Mouse (Mus musculus): ENCODE data around the gene Tmprss13. TPM values are rescaled to one million over a fixed set of nuclear protein-coding genes. Genes with fewer than 3 reads are reported as not detected.
A peak's percentile ranks its signal among the peaks of the same experiment; 100 is the strongest.

The Tmprss13 gene
- polyA plus RNA-seq, 1 experiment from 2014 or later, result 0.36 TPM

DNA sequence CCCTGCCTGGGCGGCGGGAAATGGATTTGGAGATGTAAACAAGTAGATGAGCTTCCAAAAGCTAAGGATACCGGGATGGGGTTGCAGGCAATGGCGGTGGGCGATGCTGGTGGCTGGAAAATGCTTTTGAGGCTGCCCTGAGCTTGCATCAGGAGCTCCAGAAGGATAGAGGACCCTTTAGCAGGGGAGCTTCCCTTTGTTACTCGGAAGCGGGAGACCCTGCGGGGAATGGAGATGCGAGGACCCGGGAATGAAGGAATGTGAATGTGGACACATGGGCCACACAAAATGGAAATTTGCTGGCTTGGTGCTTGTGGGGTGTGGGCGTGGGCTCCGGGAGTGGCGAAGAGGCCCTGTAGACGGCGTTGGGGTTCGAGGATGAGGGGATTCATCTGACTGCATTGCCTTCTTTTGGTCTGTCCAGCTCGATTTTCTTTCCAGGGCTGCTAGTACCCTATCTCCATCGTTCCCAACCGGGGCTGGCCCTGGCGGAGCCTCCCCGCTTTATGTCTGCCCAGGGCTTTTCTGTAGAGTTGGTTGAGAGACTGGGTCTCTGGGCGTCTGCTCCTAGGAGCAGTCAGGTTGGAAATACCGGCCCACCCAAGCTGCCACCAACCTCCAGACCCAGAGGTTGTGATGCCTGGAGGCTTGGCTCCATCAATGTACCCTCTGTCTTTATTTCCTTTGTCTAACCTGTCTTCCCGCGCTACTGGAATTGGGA, 51.9 kb downstream of the Tmprss13 start:
- no peaks in the 10 kb centered on the region for H3K36me3 ChIP-seq
- H3K9ac ChIP-seq, result peak overlapping the region; percentile 50
- WGBS, result 8% methylated on average over 25 of the region's 25 CpGs
- ATAC-seq, result no peak
- 0 out of 2 replicates have a peak overlapping the region, but pooled peaks have one; percentile 36 for H3K27ac ChIP-seq
- H3K4me3 ChIP-seq (replicated peaks), result peak overlapping the region; percentile 55
- no peaks in the 10 kb centered on the region for H3K9me3 ChIP-seq
- H3K27me3 ChIP-seq (replicated peaks), result peaks cover 5% of the 10 kb centered on the region; the same call in 1 of the 2 replicates
- H3K4me2 ChIP-seq (replicated peaks), result peak overlapping the region; percentile 92
- H3K4me1 ChIP-seq (replicated peaks), result peaks cover 8% of the 10 kb centered on the region

DNA sequence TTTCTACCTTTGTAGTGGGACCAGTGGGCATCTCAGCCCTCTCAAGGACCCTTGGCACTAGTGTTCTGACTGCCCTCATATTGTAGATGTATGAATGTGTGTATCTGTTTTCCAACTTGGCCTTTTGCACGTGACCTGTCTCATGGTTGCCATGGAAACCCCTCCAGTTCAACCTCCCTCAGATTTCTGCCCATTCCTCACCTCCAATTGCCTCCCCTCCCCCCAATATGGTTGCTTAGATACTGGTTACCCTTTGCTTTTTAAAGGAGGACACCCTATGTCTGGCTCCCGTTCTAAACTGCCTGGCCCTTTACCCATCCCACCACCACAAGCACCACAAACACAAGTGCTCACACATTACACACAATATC, 52.4 kb downstream of the Tmprss13 start:
- H3K9ac ChIP-seq, result no peak overlapping the region
- WGBS, result 39% methylated on average over 2 of the region's 2 CpGs
- H3K4me1 ChIP-seq (replicated peaks), result peaks cover 8% of the 10 kb centered on the region
- H3K27me3 ChIP-seq (replicated peaks), result peaks cover 5% of the 10 kb centered on the region; the same call in 1 of the 2 replicates
- H3K4me3 ChIP-seq (replicated peaks), result peak overlapping the region; percentile 55
- H3K9me3 ChIP-seq, result no peaks in the 10 kb centered on the region
- no peak for ATAC-seq
- no peak overlapping the region for H3K27ac ChIP-seq
- no peaks in the 10 kb centered on the region for H3K36me3 ChIP-seq
- peak overlapping the region; percentile 92 for H3K4me2 ChIP-seq (replicated peaks)

DNA sequence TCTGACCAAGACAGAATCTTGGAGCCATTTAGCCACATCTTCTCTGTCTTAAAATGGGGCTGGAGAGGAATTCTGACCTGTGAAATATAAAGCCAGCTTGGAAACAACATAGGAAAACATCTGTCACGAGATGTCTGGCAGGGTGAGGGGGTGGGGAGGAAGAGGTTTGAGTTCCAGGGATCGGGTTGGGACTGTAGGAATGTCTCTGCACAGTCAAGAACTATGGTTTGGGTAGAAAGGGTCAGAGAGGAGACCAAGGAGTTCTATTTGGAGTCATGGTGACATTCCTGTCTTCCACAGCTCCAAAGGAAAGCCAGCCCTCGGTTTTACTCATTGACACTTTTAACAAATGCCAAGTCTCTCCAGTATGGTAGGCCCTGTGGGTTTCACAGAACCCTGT, 55.0 kb downstream of the Tmprss13 start:
- ATAC-seq, result no peak
- WGBS, result 57% methylated on average over 3 of the region's 3 CpGs
- Histone ChIP-seq H3K27me3 (replicated peaks) (peaks cover 5% of the 10 kb centered on the region; the same call in 1 of the 2 replicates), H3K9ac (no peak overlapping the region), H3K27ac (no peak overlapping the region), H3K9me3 (no peaks in the 10 kb centered on the region), H3K4me2 (replicated peaks) (no peak overlapping the region), H3K4me1 (replicated peaks) (peaks cover 8% of the 10 kb centered on the region), H3K4me3 (replicated peaks) (no peak overlapping the region), H3K36me3 (no peaks in the 10 kb centered on the region)

DNA sequence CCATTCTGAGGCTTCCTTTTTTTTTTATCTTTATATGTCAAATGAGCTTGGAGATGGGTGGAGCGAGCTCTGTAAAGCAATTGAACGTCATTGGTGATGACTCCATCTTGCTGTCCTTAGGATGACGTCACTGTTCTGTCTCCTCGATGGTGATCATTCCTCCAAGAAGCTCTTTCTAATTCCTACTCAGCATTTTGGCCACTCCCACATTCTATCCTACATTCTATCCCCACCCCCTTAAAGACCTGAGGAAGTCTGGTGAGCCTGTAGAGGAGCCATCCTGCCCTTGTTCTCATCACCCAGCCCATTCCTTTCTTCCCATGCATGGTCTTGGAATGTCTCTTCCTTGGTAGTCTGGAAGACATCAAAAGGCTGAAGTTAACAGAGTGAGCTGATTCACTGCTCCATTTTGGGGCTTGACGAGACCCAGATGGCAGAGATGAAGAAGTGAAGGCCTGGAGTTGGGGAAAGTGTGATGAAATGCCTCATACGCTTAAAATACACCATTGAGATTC, 56.1 kb downstream of the Tmprss13 start:
- peak; percentile 43; the same call in 1 of the 2 replicates for ATAC-seq
- H3K36me3 ChIP-seq, result no peaks in the 10 kb centered on the region
- no peaks in the 10 kb centered on the region for H3K9me3 ChIP-seq
- H3K4me2 ChIP-seq (replicated peaks), result no peak overlapping the region
- WGBS, result 78% methylated on average over 6 of the region's 6 CpGs
- peaks cover 1% of the 10 kb centered on the region; the same call in 1 of the 2 replicates for H3K27me3 ChIP-seq (replicated peaks)
- H3K4me1 ChIP-seq (replicated peaks), result peaks cover 5% of the 10 kb centered on the region
- no peak overlapping the region for H3K4me3 ChIP-seq (replicated peaks)
- no peak overlapping the region for H3K9ac ChIP-seq
- no peak overlapping the region for H3K27ac ChIP-seq

DNA sequence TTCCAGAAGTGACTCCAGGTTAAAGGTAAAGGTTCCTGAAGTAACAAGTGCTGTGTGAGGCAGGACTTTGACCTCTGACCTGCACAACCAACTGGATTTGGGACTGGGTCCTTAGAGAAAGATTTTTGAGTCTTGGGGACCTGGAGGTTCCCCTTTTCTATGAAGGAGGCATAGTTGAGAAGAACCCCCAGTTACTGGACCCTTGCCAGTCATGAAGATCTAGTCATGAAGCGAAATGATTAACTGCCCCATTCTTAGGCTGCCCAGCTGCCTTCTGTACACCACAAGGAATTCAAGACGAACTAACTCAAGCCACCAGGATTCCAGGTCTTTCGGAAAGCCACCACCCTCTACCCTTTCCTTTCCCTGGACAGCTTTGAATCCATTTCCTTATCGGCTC, 57.5 kb downstream of the Tmprss13 start:
- 63% methylated on average over 4 of the region's 4 CpGs for WGBS
- Histone ChIP-seq H3K9ac (no peak overlapping the region), H3K4me3 (replicated peaks) (no peak overlapping the region), H3K36me3 (no peaks in the 10 kb centered on the region), H3K9me3 (no peaks in the 10 kb centered on the region), H3K4me2 (replicated peaks) (no peak overlapping the region), H3K27me3 (replicated peaks) (no peaks in the 10 kb centered on the region), H3K27ac (no peak overlapping the region), H3K4me1 (replicated peaks) (no peaks in the 10 kb centered on the region)
- ATAC-seq, result no peak

DNA sequence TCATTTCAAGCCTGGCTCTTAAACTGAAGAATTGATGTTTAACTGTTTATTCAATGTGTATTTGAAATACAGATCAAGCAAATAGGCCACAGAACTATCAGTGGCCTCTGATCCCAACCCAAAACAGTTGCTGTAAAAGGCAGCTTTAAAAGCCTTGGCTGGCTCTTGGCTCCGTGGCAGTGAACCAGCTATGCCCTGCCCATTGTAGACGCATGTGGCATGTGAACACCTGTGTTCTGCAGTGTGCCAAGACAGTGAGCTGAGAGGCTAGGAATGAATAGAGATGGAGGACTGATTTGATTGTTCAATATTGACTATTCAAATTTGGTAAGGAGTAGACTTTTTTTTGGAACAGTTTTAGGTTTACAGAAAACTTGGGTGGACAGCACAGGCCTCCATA, 58.0 kb downstream of the Tmprss13 start:
- H3K4me3 ChIP-seq (replicated peaks), result no peak overlapping the region
- H3K9ac ChIP-seq, result no peak overlapping the region
- no peak overlapping the region for H3K4me2 ChIP-seq (replicated peaks)
- WGBS, result 78% methylated on average over 2 of the region's 2 CpGs
- no peak for ATAC-seq
- no peak overlapping the region for H3K27ac ChIP-seq
- H3K9me3 ChIP-seq, result no peaks in the 10 kb centered on the region
- no peaks in the 10 kb centered on the region for H3K36me3 ChIP-seq
- no peaks in the 10 kb centered on the region for H3K27me3 ChIP-seq (replicated peaks)
- H3K4me1 ChIP-seq (replicated peaks), result no peaks in the 10 kb centered on the region

DNA sequence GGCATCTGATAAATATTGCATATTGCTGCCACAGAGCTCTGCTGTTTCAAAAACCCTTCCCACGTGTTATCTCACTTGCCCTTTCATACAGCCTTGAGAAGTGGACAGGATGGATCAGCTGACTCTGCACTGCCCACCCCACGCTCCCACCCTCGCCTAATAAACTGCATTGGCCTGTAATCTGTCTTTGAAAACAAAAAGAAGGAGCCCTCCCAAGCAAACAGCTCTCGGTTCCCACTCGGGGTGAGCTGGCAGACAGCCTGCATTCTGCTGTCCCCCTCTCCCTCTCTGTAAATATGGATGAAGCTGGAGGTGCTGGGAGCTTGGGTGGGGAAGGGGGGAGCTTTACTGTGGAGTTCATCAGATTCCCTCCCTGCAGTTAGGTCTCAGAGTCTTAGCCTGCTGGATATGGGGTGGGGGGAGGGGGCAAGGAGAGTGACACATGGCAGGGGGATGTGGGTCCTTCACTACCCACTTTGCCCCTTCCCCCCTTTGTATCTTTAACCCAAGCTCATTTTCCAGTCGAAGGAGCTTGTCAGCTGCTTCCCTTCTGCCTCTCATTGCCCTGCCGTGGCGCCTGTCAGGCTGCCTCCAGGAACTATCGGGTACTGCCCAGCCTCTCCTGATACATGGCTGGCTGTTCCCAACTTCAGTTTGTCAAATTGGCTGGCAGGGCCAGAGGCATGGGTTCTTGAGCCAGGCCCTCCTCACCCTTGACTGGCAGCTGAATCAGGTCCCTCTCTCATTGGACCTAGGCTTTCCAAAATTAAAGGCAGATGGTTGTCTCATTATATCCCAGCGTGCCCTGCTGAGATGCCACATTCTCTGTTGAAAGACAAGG, 61.7 kb downstream of the Tmprss13 start:
- Histone ChIP-seq H3K4me3 (replicated peaks) (no peak overlapping the region), H3K36me3 (no peaks in the 10 kb centered on the region), H3K4me1 (replicated peaks) (no peaks in the 10 kb centered on the region), H3K27ac (no peak overlapping the region), H3K9me3 (no peaks in the 10 kb centered on the region), H3K4me2 (replicated peaks) (no peak overlapping the region), H3K9ac (no peak overlapping the region), H3K27me3 (replicated peaks) (no peaks in the 10 kb centered on the region)
- ATAC-seq, result no peak
- WGBS, result 55% methylated on average over 10 of the region's 10 CpGs

DNA sequence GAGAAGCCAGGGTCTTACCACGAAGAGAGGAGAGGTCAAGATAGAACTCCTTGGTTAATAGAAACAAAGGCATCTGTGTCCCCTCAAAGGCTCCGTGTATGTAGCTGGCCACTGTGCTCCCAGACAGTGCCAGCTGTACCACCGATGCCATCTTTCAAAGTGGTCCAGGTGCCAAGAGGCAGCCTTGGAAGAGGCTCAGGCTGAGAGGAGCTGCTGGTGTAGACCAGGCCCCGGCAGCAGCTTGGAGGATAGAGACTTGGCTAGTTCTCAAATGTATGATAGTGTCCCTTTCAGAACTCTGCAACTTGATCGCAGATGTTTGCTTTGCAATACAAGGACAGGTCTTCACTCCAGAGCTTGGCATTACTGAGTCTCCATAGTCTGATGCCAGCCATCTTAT, 63.4 kb downstream of the Tmprss13 start:
- Histone ChIP-seq H3K4me3 (replicated peaks) (no peak overlapping the region), H3K4me1 (replicated peaks) (no peaks in the 10 kb centered on the region), H3K36me3 (no peaks in the 10 kb centered on the region), H3K27ac (no peak overlapping the region), H3K9ac (no peak overlapping the region), H3K4me2 (replicated peaks) (no peak overlapping the region), H3K27me3 (replicated peaks) (no peaks in the 10 kb centered on the region), H3K9me3 (no peaks in the 10 kb centered on the region)
- ATAC-seq, result no peak
- whole genome bisulfite sequencing, result 71% methylated on average over 5 of the region's 5 CpGs

DNA sequence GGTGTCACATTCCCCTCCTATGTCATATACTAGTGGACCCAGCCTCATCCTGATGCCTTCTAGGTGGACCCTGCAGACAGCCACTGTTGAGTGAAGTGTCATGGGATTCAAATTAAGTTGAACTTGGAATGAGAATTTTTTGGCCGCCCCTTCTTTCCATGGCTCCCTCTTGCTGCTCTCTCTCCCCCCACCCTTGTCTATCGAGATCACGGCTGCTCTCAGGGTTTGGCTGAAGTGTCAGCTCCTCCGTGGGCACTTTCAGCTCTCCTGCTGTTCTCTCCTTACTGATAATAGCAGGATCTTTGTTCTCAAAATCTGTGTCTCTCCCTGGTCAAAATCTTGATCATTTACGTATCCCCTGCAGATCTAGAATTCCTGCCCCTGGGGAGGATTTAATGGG, 63.9 kb downstream of the Tmprss13 start:
- 83% methylated on average over 5 of the region's 5 CpGs for WGBS
- no peak for ATAC-seq
- no peaks in the 10 kb centered on the region for H3K27me3 ChIP-seq (replicated peaks)

DNA sequence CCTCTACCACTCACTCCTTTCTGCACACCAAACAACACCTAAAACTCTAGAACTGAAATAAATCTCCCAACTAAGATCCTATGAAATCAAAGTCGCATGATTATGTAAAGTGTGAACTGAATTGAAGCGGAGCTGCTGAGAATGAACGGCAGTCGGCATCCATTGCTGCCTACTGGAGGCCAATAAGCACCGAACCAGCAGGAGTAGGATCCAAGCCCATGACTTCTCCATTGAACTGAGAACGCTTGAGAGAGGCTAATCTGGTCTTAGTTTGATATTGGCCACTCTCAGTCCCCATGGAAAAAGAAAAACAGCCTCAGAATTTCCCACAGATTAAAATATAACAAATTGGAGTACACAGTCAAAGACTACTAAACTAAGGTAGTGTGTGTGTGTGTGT, 65.0 kb downstream of the Tmprss13 start:
- Histone ChIP-seq H3K9me3 (no peaks in the 10 kb centered on the region), H3K4me2 (replicated peaks) (no peak overlapping the region), H3K9ac (no peak overlapping the region), H3K27me3 (replicated peaks) (no peaks in the 10 kb centered on the region), H3K36me3 (no peaks in the 10 kb centered on the region), H3K4me3 (replicated peaks) (no peak overlapping the region), H3K4me1 (replicated peaks) (no peaks in the 10 kb centered on the region), H3K27ac (no peak overlapping the region)
- ATAC-seq, result no peak
- 93% methylated on average over 6 of the region's 6 CpGs for WGBS

More for the DNA sequence above, 63.9 kb downstream of the Tmprss13 start:
- Histone ChIP-seq H3K36me3 (no peaks in the 10 kb centered on the region), H3K9ac (no peak overlapping the region), H3K27ac (no peak overlapping the region), H3K4me1 (replicated peaks) (no peaks in the 10 kb centered on the region), H3K4me3 (replicated peaks) (no peak overlapping the region), H3K9me3 (no peaks in the 10 kb centered on the region), H3K4me2 (replicated peaks) (no peak overlapping the region)

DNA sequence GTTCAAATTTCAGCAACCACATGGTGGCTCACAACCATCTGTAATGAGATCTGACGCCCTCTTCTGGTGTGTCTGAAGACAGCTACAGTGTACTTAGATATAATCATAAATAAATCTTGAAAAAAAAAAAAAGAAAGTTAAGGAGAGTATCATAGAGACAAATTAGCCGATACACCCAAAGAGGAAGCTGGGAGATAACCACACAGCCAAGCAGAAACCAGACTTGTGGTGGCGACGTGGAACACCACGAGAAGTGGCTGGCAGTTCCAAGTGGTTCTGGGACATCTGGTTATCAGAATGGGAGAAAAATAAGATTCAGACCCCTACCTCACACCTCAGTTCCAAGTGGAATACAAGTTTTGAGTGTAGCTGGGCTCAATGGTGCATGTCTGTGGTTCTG, 67.8 kb downstream of the Tmprss13 start:
- Histone ChIP-seq H3K9ac (no peak overlapping the region), H3K36me3 (no peaks in the 10 kb centered on the region), H3K4me2 (replicated peaks) (no peak overlapping the region), H3K9me3 (no peaks in the 10 kb centered on the region), H3K4me3 (replicated peaks) (no peak overlapping the region), H3K27me3 (replicated peaks) (no peaks in the 10 kb centered on the region), H3K27ac (no peak overlapping the region), H3K4me1 (replicated peaks) (no peaks in the 10 kb centered on the region)
- 79% methylated on average over 5 of the region's 5 CpGs for WGBS
- ATAC-seq, result no peak

DNA sequence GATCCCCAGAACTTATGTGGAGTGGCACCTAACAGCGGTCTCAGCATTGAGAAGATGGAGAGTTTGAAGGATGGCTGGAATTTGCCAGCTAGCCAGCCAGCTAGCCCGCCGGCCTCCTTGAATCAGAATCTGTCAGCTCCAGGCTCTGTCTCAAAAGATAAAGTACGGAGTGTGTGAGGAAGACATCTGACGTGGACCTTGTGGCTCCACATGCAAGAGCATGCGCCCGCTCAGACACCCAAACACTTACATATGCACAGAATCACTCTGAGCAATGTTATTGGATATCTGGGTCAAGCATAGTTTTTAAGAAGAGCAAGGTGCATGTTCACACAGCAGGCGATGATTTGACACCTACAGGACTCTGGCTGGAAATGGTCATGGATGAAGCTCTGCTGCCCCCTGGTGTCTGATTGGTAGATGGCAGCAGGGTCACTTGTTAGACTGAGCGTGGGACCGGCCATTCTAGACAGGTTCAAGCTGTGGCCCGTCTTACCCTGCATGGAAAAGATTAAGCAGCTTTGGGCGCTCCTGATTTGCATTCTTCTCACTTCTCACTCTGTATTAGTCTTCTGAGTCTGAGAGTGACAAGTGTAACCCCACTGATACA, 69.6 kb downstream of the Tmprss13 start:
- H3K36me3 ChIP-seq, result no peaks in the 10 kb centered on the region
- H3K9ac ChIP-seq, result no peak overlapping the region
- H3K4me2 ChIP-seq (replicated peaks), result no peak overlapping the region
- no peaks in the 10 kb centered on the region for H3K9me3 ChIP-seq
- peak; percentile 71; the same call in 1 of the 2 replicates for ATAC-seq
- H3K27me3 ChIP-seq (replicated peaks), result no peaks in the 10 kb centered on the region
- 40% methylated on average over 12 of the region's 12 CpGs for WGBS
- H3K27ac ChIP-seq, result no peak overlapping the region
- H3K4me3 ChIP-seq (replicated peaks), result no peak overlapping the region
- no peaks in the 10 kb centered on the region for H3K4me1 ChIP-seq (replicated peaks)
